Mouse (Mus musculus) retina, postnatal 7 days (tissue): ENCODE measurements around the gene Nsg2.

ENCODE experiments used
- DNase-seq: peaks from one replicate; pipeline ENCODE4 v3.0.0-alpha.2; 2012; ENCODE audit warnings: low read depth, low spot score

Nsg2 gene

GRCm38 (mm10) chr11:32011867-32012603 lies 11.8 kb downstream of the Nsg2 start:
- DNase-seq, result no peak

DNA sequence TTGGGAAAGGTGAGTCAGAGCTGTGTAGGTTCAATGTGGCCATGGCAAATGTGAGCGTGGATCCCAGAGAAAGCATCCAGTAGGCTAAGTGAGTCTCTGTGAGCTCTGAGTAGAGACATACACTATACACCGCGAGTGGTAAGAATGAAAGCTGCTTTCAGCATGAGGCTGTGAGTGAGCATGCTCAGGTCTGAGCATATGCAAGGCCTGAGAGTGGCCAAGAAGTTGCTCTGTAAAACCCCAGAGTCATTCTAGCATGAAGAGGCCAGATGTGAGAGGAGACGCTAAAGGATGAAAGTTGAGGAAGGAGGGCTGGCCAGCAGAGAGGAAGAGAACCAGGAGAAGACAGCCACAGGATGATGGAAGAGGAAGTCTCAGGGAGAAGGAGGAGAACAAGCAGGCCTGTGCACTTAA lies 12.8 kb downstream of the Nsg2 start:
- DNase-seq, result no peak

- DNase-seq, result no peak
These were observed 13.3 kb downstream of the Nsg2 start for GRCm38 (mm10) chr11:32013561-32013960.

DNA sequence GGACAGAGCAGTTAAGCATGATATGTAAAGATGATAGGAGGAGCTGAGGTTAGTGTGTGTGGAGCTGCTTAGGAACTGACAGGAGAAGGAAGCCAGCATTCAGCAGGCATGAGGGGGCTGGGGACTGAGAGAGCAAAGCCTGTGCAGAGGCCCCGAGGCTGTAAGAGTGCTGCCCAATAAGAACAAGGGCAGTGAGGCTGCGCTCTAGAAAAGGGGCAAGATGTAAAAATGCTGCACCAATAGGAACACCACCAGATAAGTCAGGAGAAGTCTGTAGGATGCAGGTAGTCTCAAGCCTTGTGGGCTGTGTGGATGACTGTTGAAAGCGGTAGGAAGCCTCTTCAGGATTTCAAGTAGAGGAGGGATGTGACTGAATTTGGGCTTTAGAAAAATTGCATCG lies 17.9 kb downstream of the Nsg2 start:
- DNase-seq, result no peak

DNA sequence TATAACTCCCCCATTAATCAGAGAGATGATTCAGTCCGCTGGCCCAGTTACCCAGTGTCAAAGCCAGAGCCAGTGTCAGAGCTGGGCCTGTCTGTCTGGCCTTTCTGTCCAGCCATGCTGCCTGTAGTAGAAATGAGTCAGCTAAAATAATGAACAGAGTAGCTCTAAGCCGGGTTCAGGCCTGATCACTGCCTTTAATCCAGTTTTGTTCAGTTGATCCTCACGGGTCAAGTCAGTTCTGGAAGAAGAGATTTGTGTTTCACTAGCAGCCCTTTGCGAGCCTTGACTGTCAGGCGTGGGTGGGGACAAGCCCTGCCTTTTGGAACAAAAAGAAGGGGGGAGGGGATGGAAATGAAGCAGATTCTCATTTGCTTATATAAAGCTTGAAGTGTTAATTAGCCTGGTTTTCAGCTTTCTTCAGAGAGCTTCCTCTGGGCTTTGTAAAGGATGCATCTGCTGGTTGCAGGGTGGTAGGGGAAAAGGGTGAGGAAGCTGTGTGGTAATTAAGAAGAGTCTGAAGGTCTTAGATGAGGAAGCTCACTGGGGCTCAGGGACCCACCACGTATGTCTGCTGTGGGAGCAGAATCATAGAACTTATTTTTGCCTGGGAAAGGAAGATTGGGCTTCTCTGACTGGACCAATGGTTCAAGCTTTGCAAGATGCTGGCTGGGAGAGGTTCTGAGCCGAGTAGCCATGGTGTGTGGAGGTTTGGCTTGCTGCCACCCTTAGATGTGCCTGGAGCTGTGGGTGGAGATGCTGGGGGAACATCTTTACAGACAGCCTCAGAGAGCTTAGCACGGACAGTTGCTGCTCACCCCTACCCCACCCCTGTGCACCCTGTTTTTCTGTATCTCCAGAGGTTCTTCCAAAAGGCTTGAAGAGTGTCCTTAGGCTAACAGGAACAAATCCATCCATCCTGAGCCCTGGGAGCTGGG lies 20.0 kb downstream of the Nsg2 start:
- peak; percentile 32 for DNase-seq

- DNase-seq, result no peak
These were observed 26.4 kb downstream of the Nsg2 start for GRCm38 (mm10) chr11:32026634-32027033.

DNA sequence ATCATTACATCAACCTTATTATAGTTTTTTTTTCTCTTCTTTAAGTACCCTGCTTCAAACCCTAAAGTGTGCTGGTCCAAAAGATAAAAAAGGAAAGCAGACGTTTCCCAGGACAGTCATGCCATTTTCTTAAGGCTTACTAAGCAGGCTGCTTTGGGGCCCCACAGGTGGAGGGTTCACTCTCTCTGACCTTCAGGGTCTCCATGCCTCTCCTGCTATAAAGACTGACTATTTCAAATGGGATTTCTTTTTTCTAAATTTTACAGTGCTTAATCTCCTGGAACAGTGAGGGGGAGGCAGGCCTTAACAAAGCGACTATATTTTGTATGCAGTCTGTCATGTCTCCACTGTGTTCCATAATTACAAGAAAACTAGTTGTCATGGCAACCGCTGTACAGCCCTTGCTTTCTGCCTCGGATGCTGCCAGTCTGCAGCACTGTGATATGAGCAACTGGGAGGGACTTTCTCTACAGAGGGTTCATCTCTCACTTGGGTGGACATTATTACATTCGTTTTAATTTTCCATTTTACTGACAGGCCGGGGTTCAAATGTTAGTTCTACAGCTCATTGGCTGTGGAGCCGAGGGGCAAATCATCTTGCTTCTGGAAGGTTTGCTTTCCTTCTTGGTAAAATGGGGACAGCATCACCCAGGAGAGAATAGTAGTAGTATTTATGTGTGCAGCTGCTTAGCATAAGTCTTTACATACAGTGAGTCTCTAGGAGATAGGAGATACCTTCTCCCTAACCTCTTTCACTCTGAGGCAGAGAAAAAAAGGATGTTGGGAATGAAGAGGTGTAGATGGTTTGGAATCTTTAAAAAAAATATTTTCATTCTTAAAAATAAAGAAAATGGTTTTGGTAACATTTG lies 27.4 kb downstream of the Nsg2 start:
- no peak for DNase-seq

DNA sequence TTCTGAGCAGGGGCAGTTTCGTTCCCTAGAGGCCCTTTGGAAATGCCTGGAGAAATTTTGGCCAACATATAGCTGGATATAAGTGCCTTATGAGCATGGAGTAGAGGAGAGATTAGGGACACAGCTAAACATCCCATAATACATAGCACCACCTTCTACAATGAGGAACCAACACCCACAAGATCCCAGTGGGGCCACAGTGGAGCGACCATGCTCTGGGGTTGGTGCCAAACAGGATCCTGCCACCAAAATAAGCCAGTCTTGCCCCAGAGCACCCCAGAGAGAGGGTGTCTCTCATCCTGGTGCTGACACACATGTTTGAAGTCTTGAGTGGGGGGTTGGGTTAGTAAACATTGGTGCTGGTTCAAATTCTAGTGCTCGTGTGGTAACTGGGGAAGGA lies 28.3 kb downstream of the Nsg2 start:
- no peak for DNase-seq

GRCm38 (mm10) chr11:32029356-32029755 lies 29.1 kb downstream of the Nsg2 start:
- DNase-seq, result no peak

DNA sequence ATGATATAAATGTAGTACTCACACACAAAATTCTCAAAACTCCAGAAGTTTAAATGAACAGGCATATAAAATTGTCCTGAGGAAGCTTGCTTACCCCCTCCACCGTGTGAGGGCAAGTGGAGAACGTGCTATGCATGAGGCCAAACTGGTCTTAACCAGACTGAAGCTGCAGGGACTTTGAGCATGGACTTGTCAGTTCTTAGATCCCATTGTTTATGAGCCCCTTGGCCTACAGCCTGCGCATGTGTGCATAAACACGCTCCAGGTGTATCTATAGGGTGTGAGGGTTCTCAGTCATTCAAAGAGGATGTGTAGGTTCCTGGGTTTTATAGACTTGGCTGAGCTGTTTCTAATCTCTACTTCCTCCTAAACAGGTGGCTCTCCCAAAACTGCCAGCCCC lies 31.1 kb downstream of the Nsg2 start:
- DNase-seq, result no peak

DNA sequence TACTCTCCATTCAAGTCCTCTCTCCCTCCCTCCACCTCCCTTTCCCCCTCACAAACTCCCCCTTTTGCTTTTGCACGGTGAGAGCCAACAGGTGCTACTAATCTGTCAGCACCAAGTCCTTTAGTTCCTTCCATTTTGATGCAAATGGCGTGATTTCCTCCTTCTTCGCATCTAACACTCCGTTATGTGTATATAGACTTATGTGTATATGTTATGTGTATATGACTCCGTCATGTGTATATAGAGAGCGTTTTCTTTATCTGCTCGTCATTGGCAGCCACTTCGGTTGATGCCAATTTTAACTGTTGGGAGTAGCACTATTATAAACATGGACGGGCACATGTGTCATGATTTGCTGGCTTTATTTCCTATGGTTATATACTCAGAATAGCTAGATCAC lies 31.8 kb downstream of the Nsg2 start:
- no peak for DNase-seq

GRCm38 (mm10) chr11:32035831-32036230 lies 35.6 kb downstream of the Nsg2 start:
- no peak for DNase-seq

DNA sequence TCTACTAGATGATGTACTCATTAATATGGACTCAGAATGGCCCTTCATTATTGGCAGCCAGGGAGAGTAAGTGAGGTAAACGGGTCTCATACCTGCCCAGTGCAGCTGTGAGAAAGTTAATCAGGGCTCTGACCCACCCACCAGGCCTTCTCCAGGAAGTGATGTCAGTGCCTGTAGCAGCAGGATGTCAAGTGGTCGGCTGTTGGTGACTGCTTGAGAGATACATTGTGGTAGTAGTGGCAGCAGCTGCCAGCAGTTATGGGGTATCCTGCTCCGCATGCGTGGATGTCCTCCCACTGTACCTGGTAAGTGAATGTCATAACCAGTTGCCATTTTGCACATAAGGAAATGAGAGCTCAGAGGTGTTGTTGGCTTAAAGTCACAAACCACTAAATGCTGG lies 39.4 kb downstream of the Nsg2 start:
- DNase-seq, result no peak

- DNase-seq, result no peak
These were observed 57.1 kb downstream of the Nsg2 start for GRCm38 (mm10) chr11:32057389-32057788.

DNA sequence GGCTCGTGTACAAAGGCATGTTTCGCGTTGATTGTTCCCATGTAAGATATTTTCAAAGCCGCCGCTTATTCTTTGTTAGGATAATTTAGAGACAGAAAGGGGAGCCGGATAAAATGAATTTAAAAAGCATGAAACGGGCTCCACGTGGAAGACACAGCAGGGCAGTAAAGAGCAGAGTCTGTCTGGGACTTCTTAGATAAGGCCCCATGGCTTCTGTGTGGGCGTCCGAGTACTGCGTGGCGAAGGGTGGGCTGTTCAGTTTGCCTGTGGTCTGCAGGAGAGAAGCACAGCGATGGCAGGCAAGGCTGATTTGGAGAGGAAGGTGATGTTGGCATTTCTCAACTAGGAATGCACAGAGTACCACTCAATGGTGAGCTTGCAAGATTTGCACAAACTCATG lies 57.6 kb downstream of the Nsg2 start:
- DNase-seq, result no peak

GRCm38 (mm10) chr11:32061020-32061419 lies 60.8 kb downstream of the Nsg2 start:
- no peak for DNase-seq

- no peak for DNase-seq
These were observed 61.6 kb downstream of the Nsg2 start for GRCm38 (mm10) chr11:32061874-32062273.

DNA sequence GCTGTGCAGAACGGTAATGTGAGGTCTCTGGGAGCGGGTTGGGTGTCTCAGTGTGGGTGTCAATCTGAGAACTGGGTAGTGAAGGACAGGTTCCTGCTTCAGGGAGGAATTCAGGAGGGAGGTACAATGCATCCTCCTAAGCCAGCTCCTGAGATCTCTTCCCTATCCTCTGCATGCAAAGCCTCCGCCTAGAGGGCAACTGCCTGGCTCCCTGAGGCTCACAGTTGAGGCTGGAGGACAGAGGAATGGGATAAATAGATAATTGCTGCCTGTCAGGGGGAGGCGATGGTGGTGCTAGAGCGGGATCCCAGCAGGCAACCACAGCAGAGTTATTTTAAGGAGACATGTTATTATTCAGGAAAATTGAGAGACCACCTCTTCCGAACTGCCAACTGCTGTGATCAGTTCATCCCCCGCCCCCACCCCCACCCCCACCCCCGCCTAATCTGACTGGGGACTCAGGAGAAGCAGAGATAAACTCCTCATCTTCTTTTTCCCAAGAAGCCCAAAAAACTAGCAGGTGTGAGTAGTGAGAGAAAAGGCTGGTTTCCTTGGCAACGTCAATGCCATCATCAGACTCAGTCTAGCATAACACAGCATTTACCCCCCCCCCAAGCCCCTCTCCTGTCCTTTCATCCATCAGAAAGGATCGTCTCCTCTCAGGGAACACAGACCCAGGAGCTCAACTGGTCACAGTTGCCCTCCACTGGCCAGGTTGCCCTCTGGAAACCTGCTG lies 63.7 kb downstream of the Nsg2 start:
- DNase-seq, result no peak

DNA sequence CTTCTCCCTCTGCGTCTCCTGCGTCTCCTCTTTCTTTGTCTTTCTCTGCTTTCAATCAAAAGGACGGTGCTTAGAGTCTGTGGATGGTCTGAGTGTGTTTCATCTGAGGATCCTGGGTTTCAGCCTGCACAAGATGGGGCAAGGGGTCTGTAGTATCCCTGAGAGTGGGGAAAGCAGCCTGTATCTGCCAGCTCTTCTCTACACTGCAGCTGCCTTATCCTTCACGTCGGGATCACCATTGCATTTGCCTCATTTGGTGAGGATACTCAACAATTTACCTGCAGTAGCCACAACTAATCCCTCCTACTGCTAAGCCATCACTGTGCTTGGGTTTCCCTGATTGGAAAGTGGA lies 64.2 kb downstream of the Nsg2 start:
- no peak for DNase-seq

GRCm38 (mm10) chr11:32068736-32069490 lies 68.7 kb downstream of the Nsg2 start:
- no peak for DNase-seq

- DNase-seq, result no peak
These were observed 74.9 kb downstream of the Nsg2 start for GRCm38 (mm10) chr11:32075163-32075562.
